Mouse (Mus musculus): ENCODE data around the gene Mterf2.

GRCm38 (mm10) chr10:85157451-85157850 is 29.6 kb upstream of the Mterf2 start:
- no peak for TF ChIP-seq EP300 (IDR thresholded peaks at IDR 0.05; ENCODE audit: low read depth)
- TF ChIP-seq CTCF (IDR thresholded peaks at IDR 0.05; ENCODE audit: low read depth): no peak

Measured in heart, postnatal 0 days (tissue).